Comparison of ENCODE assay signal across 20 mouse cellular contexts in genomic region chr19:42537600-42537999, GRCm38 (mm10). TPM values are rescaled to one million over a fixed set of nuclear protein-coding genes. Genes with fewer than 3 reads are reported as not detected.
DNase-seq lines count a peak whose midpoint lies in the region; ATAC-seq and TF ChIP-seq lines count a peak whose summit lies in the region.
"Had no signal": no experiment of that assay in that cellular context is flagged by ENCODE, and none has a peak within 500 bp of the region (broad histone marks: within the 10 kb centered on the region; RNA-seq: fewer than 3 reads in every experiment).

No protein-coding gene starts in this region.

- H3K4me1 ChIP-seq in lung, postnatal 0 days (ENCODE audit: insufficient read depth, low read depth, low read length) = no peaks in the 10 kb centered on the region; the same call in 1 of the 2 replicates
- H3K4me1 ChIP-seq in MEL (ENCODE audit: control insufficient read depth in 1 of 2, insufficient read depth in 2 of 2, low read length in 2 of 2) = peaks cover 18 to 22% of the 10 kb centered on the region in 2 experiments

- no peak overlapping the region for H3K4me3 ChIP-seq in layer of hippocampus, adult 2 months
- no peak overlapping the region for H3K4me3 ChIP-seq in lung, postnatal 0 days (ENCODE audit: low read depth, low read length)
- H3K4me3 ChIP-seq in MEL (ENCODE audit: control insufficient read depth in 1 of 2, insufficient read depth in 1 of 2, low read depth in 2 of 2, low read length in 2 of 2) = no peak overlapping the region
- H3K4me3 ChIP-seq: kidney, embryonic 15.5 days; limb, embryonic 15.5 days; midbrain, embryonic 13.5 days; neural tube, embryonic 13.5 days had no signal

- H3K79me2 ChIP-seq in MEL (ENCODE audit: control insufficient read depth, insufficient read depth, low read length, poor library complexity) = peaks cover 41% of the 10 kb centered on the region

- no peak for ATAC-seq in lung, postnatal 0 days
- ATAC-seq: CD4-positive, CD25-positive, alpha-beta regulatory T cell, adult 4 months; forebrain, embryonic 14.5 days; inflammation-experienced regulatory T-cells, adult 6 months; midbrain, embryonic 13.5 days had no signal

- 94% methylated on average over 1 of the region's 1 CpGs for WGBS in lung, postnatal 0 days

- H3K27me3 ChIP-seq in lung, postnatal 0 days (replicated peaks; ENCODE audit: insufficient read depth, low read length) = no peaks in the 10 kb centered on the region
- H3K27me3 ChIP-seq in MEL (ENCODE audit: control insufficient read depth in 1 of 2, insufficient read depth in 2 of 2, low read length in 2 of 2) = no peaks in the 10 kb centered on the region
- no peaks in the 10 kb centered on the region for H3K27me3 ChIP-seq in splenic B cell, adult 2 months (ENCODE audit: control insufficient read depth, insufficient read depth, low read length, poor library complexity, severe bottlenecking)
- H3K27me3 ChIP-seq: kidney, embryonic 15.5 days; limb, embryonic 15.5 days; midbrain, embryonic 13.5 days; neural tube, embryonic 13.5 days had no signal

- H3K9me3 ChIP-seq in lung, postnatal 0 days (ENCODE audit: low read length) = no peaks in the 10 kb centered on the region
- no peaks in the 10 kb centered on the region for H3K9me3 ChIP-seq in MEL (replicated peaks; ENCODE audit: insufficient read depth, low read length)
- H3K9me3 ChIP-seq: kidney, embryonic 15.5 days; limb, embryonic 15.5 days; midbrain, embryonic 13.5 days; neural tube, embryonic 13.5 days had no signal

- no peak overlapping the region for H3K9ac ChIP-seq in lung, postnatal 0 days (replicated peaks; ENCODE audit: low read depth)
- H3K9ac ChIP-seq in MEL (ENCODE audit: control insufficient read depth, low read depth, low read length, poor library complexity, severe bottlenecking) = no peak overlapping the region
- H3K9ac ChIP-seq: kidney, embryonic 15.5 days; limb, embryonic 15.5 days; midbrain, embryonic 13.5 days; neural tube, embryonic 13.5 days had no signal

- no peak overlapping the region for H3K27ac ChIP-seq in layer of hippocampus, adult 2 months
- H3K27ac ChIP-seq in lung, postnatal 0 days (ENCODE audit: low read length) = no peak overlapping the region
- no peak overlapping the region for H3K27ac ChIP-seq in MEL (ENCODE audit: control insufficient read depth, low read depth, low read length)
- H3K27ac ChIP-seq: kidney, embryonic 15.5 days; limb, embryonic 15.5 days; midbrain, embryonic 13.5 days; neural tube, embryonic 13.5 days had no signal

- peak; percentile 4 for TF ChIP-seq RAD21 in MEL (IDR thresholded peaks at IDR 0.05; ENCODE audit: low read depth, low read length)

- no peak for TF ChIP-seq EP300 in lung, postnatal 0 days (IDR thresholded peaks at IDR 0.05)
- TF ChIP-seq EP300 in MEL (IDR thresholded peaks at IDR 0.05; ENCODE audit: low read depth in 1 of 2, low read length in 2 of 2) = no peak

- no peak for DNase-seq in layer of hippocampus, adult 2 months (ENCODE audit: low spot score in 2 of 2)
- no peak for DNase-seq in layer of hippocampus, postnatal 10 days (ENCODE audit: low spot score in 2 of 2)
- no peak for DNase-seq in lung, postnatal 0 days (ENCODE audit: low spot score)
- no peak for DNase-seq in lung, postnatal 25 days (ENCODE audit: low spot score)
- no peak for DNase-seq in MEL (ENCODE audit: low read depth, low spot score)
- peak; percentile 11 for DNase-seq in splenic B cell, adult 2 months (ENCODE audit: low read depth, low spot score)
- no peak for DNase-seq in embryo, embryonic 10.5 days (ENCODE audit: low spot score)
- DNase-seq: cerebellum, adult 2 months; cerebellum, postnatal 36 days; gastrocnemius, postnatal 25 days; heart, postnatal 10 days; layer of hippocampus, postnatal 36 days; thymus, postnatal 36 days had no signal

- TF ChIP-seq POLR2A in MEL (IDR thresholded peaks at IDR 0.05; ENCODE audit: control insufficient read depth in 1 of 2, insufficient read depth in 1 of 2, low read depth in 1 of 2, low read length in 2 of 2, poor library complexity in 1 of 2) = no peak

- no peak overlapping the region for H3K4me2 ChIP-seq in lung, postnatal 0 days (replicated peaks; ENCODE audit: low read depth, low read length)
- H3K4me2 ChIP-seq: kidney, embryonic 15.5 days; limb, embryonic 15.5 days; midbrain, embryonic 13.5 days; neural tube, embryonic 13.5 days had no signal

- TF ChIP-seq CTCF in layer of hippocampus, adult 2 months (conservative IDR thresholded peaks at IDR 0.05) = peak; percentile 59
- peak; percentile 57 for TF ChIP-seq CTCF in lung, postnatal 0 days (IDR thresholded peaks at IDR 0.05)
- peak; percentile 19 to 41 (median 25); a peak in 3 of 6 replicates for TF ChIP-seq CTCF in MEL (IDR thresholded peaks at IDR 0.05 in 2 of 3, conservative IDR thresholded peaks at IDR 0.05 in 1 of 3; ENCODE audit: control insufficient read depth in 1 of 3, insufficient read depth in 1 of 3, low read depth in 2 of 3, low read length in 3 of 3, poor library complexity in 1 of 3, severe bottlenecking in 1 of 3)

- H3K36me3 ChIP-seq in lung, postnatal 0 days (ENCODE audit: insufficient read depth, low read length) = no peaks in the 10 kb centered on the region
- H3K36me3 ChIP-seq in MEL (ENCODE audit: control insufficient read depth in 1 of 2, insufficient read depth in 2 of 2, low read length in 2 of 2) = peaks cover 0 to 28% of the 10 kb centered on the region in 2 experiments; a peak in 3 of 4 replicates
- no peaks in the 10 kb centered on the region for H3K36me3 ChIP-seq in splenic B cell, adult 2 months (ENCODE audit: control insufficient read depth, insufficient read depth, low read length, poor library complexity, severe bottlenecking)
- H3K36me3 ChIP-seq: kidney, embryonic 15.5 days; limb, embryonic 15.5 days; midbrain, embryonic 13.5 days; neural tube, embryonic 13.5 days had no signal

TF ChIP-seq in MEL, 35 proteins besides CTCF, POLR2A, EP300 and RAD21:
- TF ChIP-seq SMC3 (IDR thresholded peaks at IDR 0.05; ENCODE audit: low read depth, low read length) (peak; percentile 36), HCFC1 (IDR thresholded peaks at IDR 0.05; ENCODE audit: low read depth, low read length) (no peak)

RNA-seq across cellular contexts. Expression of gene R3hcc1l, which starts 19.0 kb away (rescaled TPM):
- total RNA-seq in layer of hippocampus, adult 2 months (2021) = 10 to 100 TPM; 27.4 to 27.5 TPM
- total RNA-seq in layer of hippocampus, postnatal 10 days (2021) = 10 to 100 TPM; 16.2 to 16.4 TPM
- 14.3 and 19.8 TPM in 2 replicates for polyA plus RNA-seq in lung, postnatal 0 days (2015; fragmentation: Nextera tagmentation; extraction: Ambion mirVana)
- 12.9 and 14.8 TPM in 2 replicates for total RNA-seq in MEL (2012; rRNA removed)
- 100 to 1,000 TPM in 1 of 2 experiments, 10 to 100 TPM in 1; 21.5 to 119 TPM for polyA plus RNA-seq in MEL (2012; ENCODE audit: insufficient read depth in 1 of 2, insufficient read length in 2 of 2, low read depth in 1 of 2, low replicate concordance in 2 of 2, missing spikeins in 1 of 2)
